Mouse (Mus musculus): ENCODE measurements around the gene Slc13a4.

Slc13a4 gene

GRCm38 (mm10) chr6:35256691-35257090 is 51.2 kb downstream of the Slc13a4 start:
- peak; percentile 45 for DNase-seq (ENCODE audit: low spot score)

GRCm38 (mm10) chr6:35255017-35255416 is 52.9 kb downstream of the Slc13a4 start:
- no peak for DNase-seq (ENCODE audit: low spot score)

DNA sequence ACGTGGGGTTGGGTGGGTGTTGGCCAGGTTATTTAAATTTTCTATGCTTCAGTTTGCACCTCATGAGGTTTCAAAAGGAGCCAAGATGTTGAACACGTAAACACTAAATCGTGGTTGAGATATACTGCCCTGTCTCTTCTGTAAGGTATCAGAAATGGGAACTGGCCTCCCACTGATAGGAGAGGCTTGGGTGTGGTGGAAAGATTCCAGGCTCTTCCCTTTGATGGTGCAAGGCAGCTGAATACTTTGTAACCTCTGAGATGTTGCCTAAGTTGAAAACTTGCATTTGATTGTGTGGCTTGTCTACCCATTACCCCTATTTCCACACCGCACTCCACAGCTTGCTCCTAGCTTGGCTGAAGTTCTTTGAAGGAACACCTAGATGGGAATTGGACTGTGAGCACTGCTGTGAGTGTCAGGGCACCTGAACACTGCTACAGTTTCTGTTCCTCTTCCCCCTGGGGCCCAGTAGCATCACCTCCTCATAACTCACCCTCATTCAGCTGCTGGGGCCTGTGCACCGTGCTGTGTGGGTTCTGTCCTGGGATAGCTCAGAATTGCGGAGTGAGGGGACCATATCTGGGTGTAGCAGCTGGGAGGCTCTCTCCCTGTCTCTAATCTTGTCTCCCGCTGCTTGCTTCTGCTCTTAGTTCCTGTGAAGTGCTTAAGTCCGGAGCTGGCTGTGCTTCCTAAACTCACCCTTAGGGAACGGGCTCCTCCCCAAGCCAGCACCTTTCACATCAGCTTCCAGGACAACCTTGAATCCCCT is 53.6 kb downstream of the Slc13a4 start:
- DNase-seq (ENCODE audit: low spot score): no peak

DNA sequence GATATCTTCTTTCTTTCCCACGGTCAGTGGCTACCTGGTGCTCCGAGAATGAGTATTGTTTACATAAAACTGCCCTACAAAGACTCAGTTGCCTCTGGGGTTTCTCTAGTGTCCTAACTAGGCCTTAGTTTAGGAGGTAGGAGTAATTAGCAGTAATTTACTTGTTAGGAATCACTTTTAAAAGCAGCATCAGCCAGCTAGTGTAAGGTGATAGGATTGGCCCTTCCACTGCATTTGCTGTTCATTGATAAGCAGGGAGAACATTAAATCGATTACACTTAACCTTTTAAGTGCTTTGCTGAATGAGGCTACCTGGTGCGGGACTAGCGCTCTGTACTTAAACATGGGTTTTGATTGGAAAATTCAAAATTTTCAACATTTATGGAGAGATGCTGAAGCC is 54.5 kb downstream of the Slc13a4 start:
- DNase-seq (ENCODE audit: low spot score): no peak

- peak; percentile 86 for DNase-seq (ENCODE audit: low spot score)
These were observed 55.2 kb downstream of the Slc13a4 start for GRCm38 (mm10) chr6:35252477-35253346.

DNA sequence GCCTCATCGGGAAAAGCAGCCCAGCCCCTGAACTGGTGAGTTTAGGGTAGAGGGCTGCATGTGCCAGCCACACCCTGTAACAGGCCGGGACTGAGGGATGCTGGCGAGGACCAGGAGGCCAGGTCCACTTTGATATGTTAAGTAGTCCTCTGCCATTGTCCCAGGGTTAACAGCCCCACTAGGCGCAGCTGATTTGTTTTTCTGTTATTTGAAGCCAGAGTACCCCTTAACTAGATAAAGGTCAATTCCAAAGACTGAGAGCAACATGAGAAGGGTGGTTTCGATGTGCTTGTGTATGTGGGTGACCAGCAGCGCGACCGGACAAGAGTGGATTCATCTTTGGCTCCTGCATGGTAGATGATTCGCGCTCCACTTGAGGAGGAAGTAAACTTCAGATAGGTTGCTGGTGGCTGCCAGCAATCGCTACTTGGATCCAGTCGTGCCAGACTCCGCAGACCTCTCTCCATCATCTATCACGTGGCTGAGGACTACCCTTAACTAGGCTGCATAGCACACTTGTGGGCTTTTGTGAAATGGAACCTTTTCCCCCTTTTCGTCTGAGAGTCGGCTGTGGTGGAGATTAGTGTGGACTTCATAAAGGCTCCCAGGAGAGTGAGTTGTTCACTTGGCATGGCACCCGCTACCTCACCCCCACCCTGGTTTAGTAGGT is 56.0 kb downstream of the Slc13a4 start:
- no peak for DNase-seq (ENCODE audit: low spot score)

- peak; percentile 12 for DNase-seq (ENCODE audit: low spot score)
These were observed 62.8 kb downstream of the Slc13a4 start for GRCm38 (mm10) chr6:35245086-35245485.

GRCm38 (mm10) chr6:35243989-35244388 is 63.9 kb downstream of the Slc13a4 start:
- no peak for DNase-seq (ENCODE audit: low spot score)

DNA sequence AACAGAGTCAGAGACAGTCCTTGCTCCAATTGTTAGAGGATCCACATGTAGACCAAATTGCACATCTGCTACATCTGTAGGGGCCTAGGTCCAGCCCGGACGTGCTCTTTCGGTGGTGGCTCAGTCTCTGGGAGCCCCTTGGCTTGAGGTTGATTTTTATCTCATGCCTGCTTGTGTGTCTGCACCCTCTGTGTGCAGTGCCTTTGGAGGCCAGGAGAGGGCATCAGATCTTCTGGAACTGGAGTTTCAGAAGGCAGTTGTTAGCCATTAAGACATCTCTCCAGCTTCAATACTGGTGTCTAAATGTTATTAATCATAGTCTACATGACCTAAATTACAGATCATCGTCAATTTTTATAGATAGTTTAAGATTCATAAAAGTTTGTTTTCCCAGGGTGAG is 64.7 kb downstream of the Slc13a4 start:
- DNase-seq (ENCODE audit: low spot score): no peak

DNA sequence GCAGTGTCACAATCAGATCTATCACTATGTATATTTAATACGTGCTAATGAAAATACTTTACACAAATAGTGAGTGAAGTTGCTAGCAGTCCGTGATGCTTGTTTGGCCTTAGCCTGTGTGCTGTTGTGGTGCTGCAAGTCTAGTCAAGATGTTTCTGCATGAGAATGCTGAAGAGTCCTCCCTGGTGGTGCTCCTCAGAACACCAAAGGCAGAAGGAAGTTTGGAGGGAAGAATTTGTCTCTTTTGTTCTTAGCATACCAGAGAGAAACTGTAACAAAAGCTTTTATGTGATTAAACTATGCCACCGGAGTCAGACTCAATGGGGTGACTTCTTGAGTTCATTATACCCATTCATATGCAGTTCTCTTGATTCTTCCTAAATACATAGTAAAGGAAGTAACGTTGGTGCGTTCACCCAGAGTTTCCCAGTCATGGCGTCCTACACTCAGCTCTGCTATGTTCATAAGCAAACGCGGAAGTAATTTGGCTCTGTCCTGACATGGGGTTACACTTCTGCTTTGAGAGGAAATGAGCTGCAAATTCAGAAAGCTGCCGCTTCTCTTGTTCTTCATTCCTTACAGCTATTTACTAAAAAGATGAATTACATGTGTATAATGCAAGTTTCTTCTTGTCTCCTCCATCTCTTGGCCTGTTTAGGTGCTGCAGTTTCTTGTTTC is 71.7 kb downstream of the Slc13a4 start:
- DNase-seq (ENCODE audit: low spot score): no peak

DNA sequence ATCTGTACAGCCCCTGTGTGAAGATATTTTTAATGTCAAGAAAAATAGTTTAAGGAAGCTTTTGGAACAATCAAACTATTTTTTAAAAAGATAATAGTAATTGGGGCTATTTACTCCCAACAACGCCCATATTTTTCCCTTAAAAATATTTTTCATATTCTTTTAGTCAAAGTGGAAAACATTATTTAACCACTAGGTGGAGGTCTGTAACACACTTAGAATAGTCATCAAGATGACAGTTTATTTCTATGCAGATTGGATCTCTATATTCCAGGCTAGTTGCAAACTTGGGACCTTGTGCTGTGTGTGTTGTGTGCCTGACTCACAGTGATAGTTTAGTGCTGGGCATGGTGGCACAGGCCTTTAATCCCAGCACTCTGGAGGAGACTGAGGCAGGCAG is 78.5 kb downstream of the Slc13a4 start:
- DNase-seq (ENCODE audit: low spot score): no peak

GRCm38 (mm10) chr6:35225696-35226095 is 82.2 kb downstream of the Slc13a4 start:
- no peak for DNase-seq (ENCODE audit: low spot score)
